In the genomic region with DNA sequence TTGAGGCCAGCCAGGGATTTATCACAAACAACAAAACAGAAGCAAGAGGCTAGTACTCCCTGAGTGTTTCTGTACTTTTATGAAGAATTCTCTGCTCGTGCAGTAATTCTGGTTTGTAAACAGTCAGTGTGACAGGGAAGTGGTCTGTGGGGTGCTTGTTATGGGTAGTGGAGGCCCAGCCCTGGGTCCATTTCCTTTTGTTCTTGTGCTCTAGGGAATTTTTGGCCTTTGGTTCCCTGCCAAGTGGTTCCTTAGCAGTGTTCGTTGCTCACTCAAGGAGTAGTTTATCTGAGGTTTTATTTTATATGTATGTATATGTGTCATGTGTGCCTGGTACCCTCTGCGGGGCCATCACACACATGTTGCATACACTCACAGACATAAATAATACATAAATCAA, we compare ENCODE assay signal across 14 mouse cellular contexts. TPM values are rescaled to one million over a fixed set of nuclear protein-coding genes. Genes with fewer than 3 reads are reported as not detected.
DNase-seq lines count a peak whose midpoint lies in the region; ATAC-seq lines count a peak whose summit lies in the region.
"Had no signal": no experiment of that assay in that cellular context is flagged by ENCODE, and none has a peak within 500 bp of the region (broad histone marks: within the 10 kb centered on the region; RNA-seq: fewer than 3 reads in every experiment).

No protein-coding gene starts in this region.

- WGBS in hindbrain, embryonic 12.5 days: 54% methylated on average over 3 of the region's 3 CpGs

- no peak overlapping the region for H3K9ac ChIP-seq in hindbrain, embryonic 12.5 days
- H3K9ac ChIP-seq: neural tube, embryonic 13.5 days had no signal

- no peak overlapping the region for H3K27ac ChIP-seq in hindbrain, embryonic 12.5 days
- H3K27ac ChIP-seq: neural tube, embryonic 13.5 days had no signal

- intact Hi-C loops in gastrocnemius, postnatal 14 days (cut with DNase I; ENCODE audit: low total_unique reads): no loop called here

- no peak overlapping the region for H3K4me3 ChIP-seq in hindbrain, embryonic 12.5 days
- H3K4me3 ChIP-seq: neural tube, embryonic 13.5 days had no signal

- no peaks in the 10 kb centered on the region for H3K9me3 ChIP-seq in hindbrain, embryonic 12.5 days (replicated peaks)
- H3K9me3 ChIP-seq: neural tube, embryonic 13.5 days had no signal

- no peak for ATAC-seq in erythroid progenitor cell, adult 5-6 weeks (replicated peaks; ENCODE audit: low FRiP score, poor library complexity, severe bottlenecking)
- ATAC-seq in hindbrain, embryonic 12.5 days (ENCODE audit: low FRiP score): no peak
- ATAC-seq: activated CD4-positive, CD25-positive, alpha-beta regulatory T cell, adult 4 months; inflammation-experienced regulatory T-cells, adult 6 months had no signal

- no peak overlapping the region for H3K4me2 ChIP-seq in hindbrain, embryonic 12.5 days (replicated peaks)
- H3K4me2 ChIP-seq: neural tube, embryonic 13.5 days had no signal

- DNase-seq in gastrocnemius, adult 18-20 months (ENCODE audit: low spot score): peak; percentile 23
- DNase-seq in gastrocnemius, postnatal 14 days: no peak
- peak; percentile 21 for DNase-seq in urinary bladder, postnatal 14 days (ENCODE audit: low spot score)
- no peak for DNase-seq in urinary bladder, postnatal 36 days (ENCODE audit: low spot score in 2 of 2)
- peak; percentile 70 to 76 for DNase-seq in kidney, postnatal 25 days
- DNase-seq in c-Kit-positive CD71-positive TER-119-positive erythroid progenitor cells, embryonic 14.5 days (ENCODE audit: low spot score): no peak
- DNase-seq: cerebellum, adult 9-10 months; right cerebral cortex, postnatal 4 days had no signal

- no peaks in the 10 kb centered on the region for H3K27me3 ChIP-seq in hindbrain, embryonic 12.5 days
- H3K27me3 ChIP-seq: CH12.LX had no signal

- H3K36me3 ChIP-seq in hindbrain, embryonic 12.5 days: no peaks in the 10 kb centered on the region
- H3K36me3 ChIP-seq: neural tube, embryonic 13.5 days had no signal

- peaks cover 13% of the 10 kb centered on the region for H3K4me1 ChIP-seq in hindbrain, embryonic 12.5 days

RNA-seq across cellular contexts. Expression of a gene that starts 7.1 kb away (rescaled TPM):
- 10 to 100 TPM in 1 of 2 experiments, 1 to 10 TPM in 1; 7.9 to 11.4 TPM for total RNA-seq in gastrocnemius, adult 18-20 months (2021)
- 1 to 10 TPM; 5.6 to 6.5 TPM for total RNA-seq in gastrocnemius, postnatal 14 days (2021)
- 6.1 and 8.4 TPM in 2 replicates for total RNA-seq in erythroid progenitor cell, adult 5-6 weeks (2015; ENCODE audit: low replicate concordance)
- total RNA-seq in erythroid progenitor cell, adult 5-6 weeks (2017; ENCODE audit: low replicate concordance): 4.7 and 5.1 TPM in 2 replicates
- polyA plus RNA-seq in hindbrain, embryonic 12.5 days (2016; fragmentation: Nextera tagmentation; extraction: Ambion mirVana): 1.9 and 2.0 TPM in 2 replicates

Comparison
In these comparisons a context has a peak if more than half of its experiments do, and no peak if none do; other contexts are left out.
1. DNase-seq: peak in gastrocnemius, adult 18-20 months (single experiment), urinary bladder, postnatal 14 days (single experiment) and kidney, postnatal 25 days (2 of 2); none in gastrocnemius, postnatal 14 days (single experiment), urinary bladder, postnatal 36 days (0 of 2) and c-Kit-positive CD71-positive TER-119-positive erythroid progenitor cells, embryonic 14.5 days (single experiment).